Mouse (Mus musculus) liver, adult 2 months (tissue): ENCODE measurements at regions not wholly inside any gene's neighbourhood (a gene's known extent, or its start where the extent isn't known, plus 50 kb on each side); places are given as distances from the start of the nearest gene placed in this dataset.

ENCODE experiments used
- DNase-seq: peaks from one replicate; pipeline ENCODE4 v3.0.0-alpha.2; 2011; ENCODE audit warnings: low read depth, low spot score; ENCODE audit errors: extremely low read depth
- H3K27ac ChIP-seq: fragments of 200-500 bp; replicated peaks from 2 replicates; pipeline ENCODE4 v1.5.1; 2012; ENCODE audit warnings: low read depth, mild to moderate bottlenecking, control low read depth, inconsistent platforms, low read length; ENCODE audit not compliant: insufficient read depth
- H3K27me3 ChIP-seq: fragments of 200-500 bp; 2 replicates; pipeline ENCODE4 v1.6.1; 2012; ENCODE audit warnings: mild to moderate bottlenecking, moderate library complexity, low read length, inconsistent platforms; ENCODE audit not compliant: control insufficient read depth, insufficient read depth
- H3K36me3 ChIP-seq: fragments of 200-500 bp; 2 replicates; pipeline ENCODE4 v1.6.1; 2012; ENCODE audit warnings: low read length, inconsistent platforms; ENCODE audit not compliant: control insufficient read depth, insufficient read depth
- H3K4me1 ChIP-seq: fragments of 200-500 bp; 2 replicates; pipeline ENCODE4 v1.6.1; 2011; ENCODE audit warnings: low read length; ENCODE audit not compliant: control insufficient read depth, insufficient read depth
- H3K4me3 ChIP-seq: fragments of 200-500 bp; 2 replicates; pipeline ENCODE4 v1.5.1; 2011; ENCODE audit warnings: low read depth, mild to moderate bottlenecking, control low read depth, low read length, moderate library complexity; ENCODE audit not compliant: insufficient read depth
- H3K79me2 ChIP-seq: fragments of 200-500 bp; 2 replicates; pipeline ENCODE4 v1.6.1; 2012; ENCODE audit warnings: inconsistent platforms, mild to moderate bottlenecking, low read length, moderate library complexity; ENCODE audit not compliant: control insufficient read depth, insufficient read depth
- H3K9ac ChIP-seq: fragments of 200-500 bp; 2 replicates; pipeline ENCODE4 v1.6.1; 2012; ENCODE audit warnings: low read depth, mild to moderate bottlenecking, control low read depth, inconsistent platforms, low read length
- CTCF ChIP-seq: fragments of 200-500 bp; IDR thresholded peaks from 2 replicates; pipeline ENCODE4 v1.5.1; 2011; ENCODE audit warnings: low read depth, low read length, control low read depth
- POLR2A ChIP-seq: fragments of 200-500 bp; IDR thresholded peaks from 2 replicates; pipeline ENCODE4 v1.6.1; 2011; ENCODE audit warnings: low read length, control low read depth; ENCODE audit not compliant: insufficient read depth; ENCODE audit errors: extremely low read depth
- WGBS: fragments of 180-500 bp; shearing (Covaris S2); methylation state at CpG from one replicate; pipeline ENCODE4 v1.1.7; 2018; 5-methylcytosine and 5-hydroxymethylcytosine counted together

- 18% methylated on average over 6 of the region's 6 CpGs for WGBS
- DNase-seq = no peak
- Histone ChIP-seq H3K4me3 (no peak overlapping the region), H3K4me1 (no peaks in the 10 kb centered on the region), H3K27me3 (no peaks in the 10 kb centered on the region; the same call in 1 of the 2 replicates), H3K27ac (no peak overlapping the region), H3K36me3 (no peaks in the 10 kb centered on the region), H3K9ac (no peak overlapping the region), H3K79me2 (no peaks in the 10 kb centered on the region)
- TF ChIP-seq POLR2A = no peak
- TF ChIP-seq CTCF = no peak
Observed at GRCm38 (mm10) chr8:92104561-92104960, 252.9 kb upstream of the Irx5 start.

- Histone ChIP-seq H3K27ac (no peak overlapping the region), H3K4me3 (no peak overlapping the region), H3K36me3 (no peaks in the 10 kb centered on the region), H3K9ac (no peak overlapping the region), H3K27me3 (no peaks in the 10 kb centered on the region; the same call in 1 of the 2 replicates), H3K79me2 (no peaks in the 10 kb centered on the region), H3K4me1 (no peaks in the 10 kb centered on the region)
- TF ChIP-seq POLR2A (no peak), CTCF (no peak)
- WGBS = 82% methylated on average over 4 of the region's 4 CpGs
- no peak for DNase-seq
Observed at GRCm38 (mm10) chr8:92102521-92102920, 254.9 kb upstream of the Irx5 start.

GRCm38 (mm10) chr8:92095276-92095675 is 262.1 kb upstream of the Irx5 start:
- no peak overlapping the region for H3K27ac ChIP-seq
- no peaks in the 10 kb centered on the region for H3K4me1 ChIP-seq
- H3K27me3 ChIP-seq = no peaks in the 10 kb centered on the region
- no peaks in the 10 kb centered on the region for H3K36me3 ChIP-seq
- TF ChIP-seq CTCF (no peak), POLR2A (no peak)
- no peak overlapping the region for H3K9ac ChIP-seq
- H3K4me3 ChIP-seq = no peak overlapping the region
- H3K79me2 ChIP-seq = no peaks in the 10 kb centered on the region
- no peak for DNase-seq
- 91% methylated on average over 12 of the region's 12 CpGs for WGBS

- no peak overlapping the region for H3K9ac ChIP-seq
Observed at GRCm38 (mm10) chr8:92084124-92084523, 273.3 kb upstream of the Irx5 start.

GRCm38 (mm10) chr8:92081900-92082299 is 275.5 kb upstream of the Irx5 start:
- 50% methylated on average over 6 of the region's 6 CpGs for WGBS
- DNase-seq = peak; percentile 17
- H3K4me1 ChIP-seq = no peaks in the 10 kb centered on the region
- H3K27ac ChIP-seq = no peak overlapping the region
- no peaks in the 10 kb centered on the region for H3K36me3 ChIP-seq
- no peaks in the 10 kb centered on the region for H3K79me2 ChIP-seq
- H3K4me3 ChIP-seq = no peak overlapping the region
- no peaks in the 10 kb centered on the region for H3K27me3 ChIP-seq
- TF ChIP-seq CTCF (no peak), POLR2A (no peak)
- no peak overlapping the region for H3K9ac ChIP-seq

More at GRCm38 (mm10) chr8:92084124-92084523, 273.3 kb upstream of the Irx5 start:
- Histone ChIP-seq H3K4me1 (no peaks in the 10 kb centered on the region), H3K36me3 (no peaks in the 10 kb centered on the region), H3K27ac (no peak overlapping the region), H3K79me2 (no peaks in the 10 kb centered on the region), H3K27me3 (no peaks in the 10 kb centered on the region), H3K4me3 (no peak overlapping the region)
- WGBS = 60% methylated on average over 2 of the region's 2 CpGs
- no peak for TF ChIP-seq POLR2A
- TF ChIP-seq CTCF = no peak
- no peak for DNase-seq

- no peak for DNase-seq
- no peak overlapping the region for H3K4me3 ChIP-seq
Observed at GRCm38 (mm10) chr8:92080852-92081251, 276.6 kb upstream of the Irx5 start.

More at GRCm38 (mm10) chr8:92080852-92081251, 276.6 kb upstream of the Irx5 start:
- no peak for TF ChIP-seq CTCF
- no peak for TF ChIP-seq POLR2A
- Histone ChIP-seq H3K36me3 (no peaks in the 10 kb centered on the region), H3K4me1 (no peaks in the 10 kb centered on the region), H3K27me3 (no peaks in the 10 kb centered on the region), H3K79me2 (no peaks in the 10 kb centered on the region), H3K9ac (no peak overlapping the region), H3K27ac (no peak overlapping the region)
- 86% methylated on average over 8 of the region's 8 CpGs for WGBS
